Mouse (Mus musculus): Measurements from ENCODE around the gene Ide.

Gene Ide

DNA sequence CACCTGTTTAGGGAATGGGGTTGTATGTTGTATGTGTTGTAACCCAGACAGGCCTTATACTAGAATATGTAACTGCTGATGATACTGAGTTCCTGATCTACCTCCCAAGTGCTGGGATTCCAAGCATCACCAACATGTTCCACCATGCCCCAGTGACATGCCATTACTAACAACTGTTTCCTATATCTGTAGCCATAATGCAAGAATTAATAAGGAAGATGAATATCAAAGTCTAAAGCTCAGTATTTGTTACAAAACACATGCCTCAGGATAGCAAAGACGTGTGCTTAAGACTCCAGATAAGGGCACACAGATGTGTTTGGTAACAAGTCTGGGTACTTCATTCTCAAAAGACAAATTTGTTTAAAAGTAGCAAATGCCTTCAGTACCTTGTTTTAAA is 2.3 kb downstream of the Ide start:
- ATAC-seq (ENCODE audit: low TSS enrichment) = no peak

DNA sequence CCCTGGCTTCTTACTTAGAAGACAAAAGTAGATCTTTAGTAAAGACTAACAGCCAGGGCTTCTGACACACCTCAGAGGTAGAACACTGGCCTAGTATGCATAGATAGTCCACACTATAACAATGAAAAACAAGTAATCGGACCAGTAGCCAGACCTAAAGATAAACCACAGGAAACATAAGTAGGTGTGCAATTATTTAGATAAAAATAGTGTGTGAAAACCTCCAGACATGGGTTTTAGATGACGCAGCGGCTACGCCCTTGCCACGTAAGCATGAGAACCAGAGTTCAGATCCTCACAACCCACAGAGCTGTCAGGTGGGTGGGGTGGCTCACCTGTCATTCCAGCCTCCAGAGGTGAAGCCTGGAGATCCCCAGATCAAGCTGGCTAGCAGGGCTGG is 4.3 kb downstream of the Ide start:
- ATAC-seq (ENCODE audit: low TSS enrichment) = no peak

DNA sequence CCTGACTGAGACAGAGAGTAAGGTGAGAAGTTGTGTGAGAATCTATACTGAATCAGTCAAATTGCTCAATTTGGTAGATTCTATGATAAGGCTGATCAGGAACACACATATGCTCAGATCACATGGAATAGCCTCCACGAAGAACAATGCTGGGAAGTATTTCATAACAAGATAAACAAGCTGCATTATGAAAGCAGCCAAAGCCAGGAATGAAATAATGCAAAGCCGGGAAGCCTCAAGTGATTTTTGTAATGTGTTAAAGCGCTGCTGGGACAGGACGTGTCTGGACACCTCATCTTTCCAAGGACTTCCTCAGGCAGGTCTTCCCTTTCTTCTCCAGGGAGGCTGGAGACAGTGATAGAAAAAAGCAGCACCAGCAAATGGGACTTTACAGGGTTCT is 4.9 kb downstream of the Ide start:
- ATAC-seq (ENCODE audit: low TSS enrichment) = no peak

DNA sequence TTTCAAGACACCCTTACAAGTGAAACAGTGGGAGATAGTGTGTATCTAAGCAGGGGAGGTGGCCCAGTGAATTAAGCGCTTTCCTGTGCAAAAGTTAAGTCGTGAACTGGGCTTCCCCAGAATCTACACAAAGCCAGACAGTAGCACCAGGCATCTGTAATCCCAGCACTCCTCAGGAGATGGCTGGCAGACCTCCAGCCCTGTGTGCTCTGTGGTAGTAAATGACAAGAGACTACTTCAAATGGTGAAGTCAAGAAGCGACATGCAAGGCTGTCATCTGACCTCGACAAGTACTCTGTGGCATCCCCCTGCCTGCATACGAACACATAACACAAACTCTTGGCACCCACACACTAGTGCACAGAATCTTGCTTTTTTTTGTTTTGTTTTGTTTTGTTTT is 10.4 kb downstream of the Ide start:
- no peak for ATAC-seq (ENCODE audit: low TSS enrichment)

DNA sequence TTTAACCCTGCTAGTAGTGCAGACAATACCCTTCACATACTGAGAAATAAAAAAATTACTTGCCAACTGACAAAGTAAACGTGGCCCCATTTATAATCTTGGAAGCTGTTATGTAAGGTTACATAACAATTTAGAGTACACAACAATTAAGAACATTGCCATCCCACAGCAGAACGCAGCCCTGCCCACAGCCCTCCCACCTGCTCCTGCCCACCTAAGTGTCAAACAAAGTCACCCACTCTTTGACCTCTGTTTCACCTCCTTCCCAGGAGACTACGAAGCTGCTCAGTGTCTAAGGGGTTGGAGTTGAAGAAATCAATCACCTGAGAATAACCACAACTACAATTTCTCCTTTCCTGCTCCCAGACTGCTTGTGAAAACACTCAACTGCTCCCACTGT is 14.1 kb downstream of the Ide start:
- no peak for ATAC-seq (ENCODE audit: low TSS enrichment)

DNA sequence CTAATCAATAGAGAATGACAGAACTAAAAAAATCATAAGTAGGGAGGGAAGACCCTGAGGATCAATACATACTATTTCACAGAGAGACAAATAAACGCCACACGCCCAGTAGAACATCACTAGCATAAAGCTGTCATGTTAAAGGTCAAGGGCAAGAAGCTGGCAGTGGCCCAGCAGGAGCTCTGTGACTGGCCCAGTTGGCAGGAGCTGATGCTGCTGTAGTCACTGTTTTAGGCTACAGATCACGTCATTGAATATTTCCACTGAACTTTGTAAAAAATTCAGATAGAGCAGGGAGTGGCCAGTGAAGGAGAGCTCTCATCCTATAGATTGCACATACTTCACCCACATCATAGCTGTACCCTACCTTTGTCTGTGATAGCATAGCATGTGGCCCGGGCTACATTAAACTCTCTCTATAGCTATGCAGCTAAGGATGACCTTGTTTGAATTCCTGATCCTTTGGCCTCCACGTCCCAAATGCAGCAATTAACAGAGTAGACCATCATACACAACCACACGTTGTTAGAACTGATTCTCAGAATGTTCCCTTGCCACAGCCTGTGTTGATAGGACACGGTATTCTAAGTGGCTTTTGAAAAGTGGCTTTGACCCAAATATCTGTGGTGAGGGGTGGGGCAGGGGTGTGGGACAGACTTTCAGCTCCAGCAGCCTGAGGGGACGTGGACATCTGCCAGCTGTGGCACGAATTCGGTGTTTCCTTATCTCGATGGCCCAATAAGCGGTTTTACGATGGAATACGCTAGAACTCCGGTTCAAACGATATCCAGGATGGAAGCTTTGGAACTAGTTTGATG is 16.6 kb downstream of the Ide start:
- ATAC-seq (ENCODE audit: low TSS enrichment) = no peak

DNA sequence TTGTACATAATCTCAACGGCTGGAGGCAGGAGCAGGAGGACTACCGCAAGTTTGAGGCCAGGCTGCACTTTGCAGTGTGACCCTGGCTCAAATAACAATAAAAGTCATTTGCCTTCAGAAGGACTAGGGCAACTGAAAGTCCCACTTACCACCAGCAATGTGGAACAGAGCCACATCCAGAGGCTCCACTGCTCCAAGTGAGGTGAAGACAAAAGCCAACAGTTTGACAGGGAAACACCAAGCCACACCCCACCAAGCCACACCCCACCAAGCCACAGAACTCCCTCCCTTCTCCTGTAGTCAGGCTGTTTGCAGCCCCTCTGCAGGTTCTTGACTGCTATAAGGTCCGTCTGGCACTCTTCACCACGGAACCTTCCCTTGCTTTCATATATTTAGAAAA is 20.3 kb downstream of the Ide start:
- ATAC-seq (ENCODE audit: low TSS enrichment) = no peak

DNA sequence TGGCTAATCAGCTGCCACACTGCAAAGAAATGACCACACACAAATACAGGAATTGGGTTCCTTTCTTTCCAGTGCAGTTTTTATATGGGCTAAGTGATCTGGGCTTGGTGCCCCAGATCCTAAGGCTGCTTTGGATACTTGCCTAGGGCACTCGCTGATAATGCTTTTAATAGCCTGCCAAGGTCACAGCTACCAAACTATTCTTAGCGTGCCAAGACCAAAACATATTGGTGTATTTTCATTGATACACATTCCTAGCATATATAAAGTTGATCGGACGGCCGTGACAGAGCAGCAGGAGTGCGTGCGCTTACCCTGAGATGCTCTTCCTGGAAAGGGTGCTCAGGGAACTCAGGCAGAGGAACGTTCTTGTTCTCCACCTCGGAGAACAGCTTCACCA is 22.6 kb downstream of the Ide start:
- no peak for ATAC-seq (ENCODE audit: low TSS enrichment)

DNA sequence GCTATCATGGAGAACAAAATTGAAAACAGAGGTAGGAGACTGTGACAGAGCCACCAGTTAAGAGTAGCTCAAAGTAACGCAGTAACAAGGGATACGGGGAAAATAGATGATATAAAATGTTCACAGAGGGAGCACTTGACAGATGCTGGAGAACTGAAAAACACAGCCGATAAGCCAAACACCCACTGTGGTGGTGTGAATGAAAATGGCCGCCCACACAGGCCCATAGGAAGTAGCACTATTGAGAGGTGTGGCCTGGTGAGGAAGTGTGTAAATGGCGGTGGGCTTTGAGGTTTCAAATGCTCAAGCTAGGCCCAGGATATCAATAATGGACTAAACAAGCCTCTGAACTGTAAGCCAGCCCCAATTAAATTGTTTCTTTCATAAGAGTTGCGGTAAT is 26.2 kb downstream of the Ide start:
- peak; percentile 48 for ATAC-seq (ENCODE audit: low TSS enrichment)

DNA sequence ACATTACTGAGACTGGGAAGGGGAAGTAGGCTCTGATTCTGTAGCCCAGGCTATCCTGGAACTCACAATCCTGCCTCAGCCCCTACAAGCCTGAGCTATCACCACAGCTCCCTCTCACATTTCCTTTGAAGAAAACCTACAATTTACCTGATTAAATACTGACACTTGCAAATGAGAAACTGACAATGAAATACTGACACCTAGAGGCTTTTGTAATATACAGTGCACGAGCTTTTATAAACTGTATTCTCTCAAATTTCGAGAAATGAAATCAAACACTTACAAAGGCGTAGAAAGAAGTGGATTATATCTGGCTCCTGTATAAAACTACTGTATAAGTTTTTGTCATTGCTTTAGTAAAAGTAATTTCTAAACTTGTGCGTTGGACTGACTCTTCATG is 27.5 kb downstream of the Ide start:
- ATAC-seq (ENCODE audit: low TSS enrichment) = 0 out of 2 replicates have a peak, but pooled peaks have one; percentile 17

DNA sequence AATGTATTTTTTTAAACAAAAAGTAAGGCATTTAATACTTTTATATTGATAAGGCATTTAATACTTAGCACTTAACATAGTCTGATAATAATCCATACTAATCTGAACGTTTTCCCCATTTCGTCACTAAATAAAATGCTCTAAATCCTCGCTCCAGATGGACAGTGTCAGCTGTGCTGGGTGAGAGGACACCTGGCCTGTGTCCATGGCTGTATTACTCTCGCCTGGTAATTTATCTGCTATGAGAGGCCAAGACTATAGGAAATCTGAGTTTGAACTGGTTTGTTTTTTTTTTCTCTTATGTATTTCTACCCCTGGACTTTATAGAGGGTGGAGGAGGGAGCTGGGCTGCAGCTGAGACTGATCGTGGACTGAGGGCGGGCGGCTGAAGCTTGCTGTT is 28.7 kb downstream of the Ide start:
- ATAC-seq (ENCODE audit: low TSS enrichment) = no peak

DNA sequence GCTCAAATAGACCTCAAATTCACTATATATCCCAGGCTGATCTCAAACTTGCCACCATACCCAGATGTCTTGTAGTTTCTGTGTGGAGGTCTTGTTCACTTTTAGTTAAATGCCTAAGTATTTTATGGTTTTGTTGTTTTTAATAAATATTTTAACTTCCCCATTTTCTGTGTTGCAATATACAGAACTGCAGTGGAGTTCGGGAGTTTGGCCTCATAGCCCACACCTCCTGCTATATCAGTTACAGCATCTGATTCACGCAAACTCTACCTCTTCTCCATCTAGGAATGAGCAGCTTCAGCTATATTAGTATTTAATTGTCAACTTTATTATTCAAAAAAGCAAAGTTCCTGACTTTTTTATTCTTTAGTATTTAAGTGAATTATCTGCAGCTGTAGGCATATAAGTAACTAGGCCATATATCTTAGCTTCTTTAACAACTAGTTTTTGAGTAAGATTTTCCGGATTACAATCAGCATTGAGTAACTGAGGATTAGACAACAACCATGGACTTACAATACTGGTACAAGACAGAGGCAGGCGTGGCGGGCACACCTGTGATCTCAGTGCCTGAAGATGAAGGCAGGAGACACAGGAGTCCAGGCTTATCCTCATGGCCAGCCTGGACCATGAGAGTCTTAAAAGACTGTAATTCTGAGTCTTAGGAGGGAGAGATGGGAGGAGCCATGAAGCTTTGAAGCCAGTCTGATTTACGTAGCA is 29.7 kb downstream of the Ide start:
- ATAC-seq (ENCODE audit: low TSS enrichment) = no peak

DNA sequence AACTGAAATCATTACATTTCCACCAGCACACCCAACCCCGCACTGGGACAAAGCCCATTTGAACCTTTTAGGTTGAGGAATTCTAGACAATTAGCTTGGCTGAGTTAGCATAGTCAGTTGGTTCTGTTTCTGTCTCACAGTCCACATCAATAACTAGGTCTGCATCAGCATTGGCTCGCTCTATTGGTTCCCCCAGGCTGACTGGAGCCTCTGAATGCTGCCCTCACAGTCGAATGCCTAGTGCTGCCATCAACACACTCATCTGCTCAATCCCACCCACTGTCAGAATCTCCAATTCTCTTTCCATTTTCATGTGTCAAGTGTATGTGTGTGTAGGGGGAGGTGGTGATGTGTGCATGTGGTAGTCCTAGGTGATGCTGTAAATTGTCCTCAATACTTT is 31.5 kb downstream of the Ide start:
- ATAC-seq (ENCODE audit: low TSS enrichment) = no peak

DNA sequence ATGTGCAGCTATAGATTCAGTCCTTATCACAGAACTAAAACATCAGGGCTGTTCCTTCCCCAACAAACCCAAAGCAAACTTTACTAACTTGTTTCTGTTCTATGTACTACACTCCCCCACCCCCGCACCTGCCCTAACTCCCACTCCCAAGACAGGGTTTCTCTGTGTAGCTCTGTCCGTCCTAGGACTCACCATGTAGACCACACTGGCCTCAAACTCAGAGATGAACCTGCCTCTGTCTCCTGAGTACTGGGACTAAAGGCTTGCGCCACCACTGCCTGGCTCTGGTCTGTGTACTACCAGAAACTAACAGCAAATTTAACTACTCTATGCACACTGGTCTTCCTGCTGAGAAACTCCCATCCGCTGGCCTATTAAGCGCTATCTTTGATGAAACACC is 32.8 kb downstream of the Ide start:
- ATAC-seq (ENCODE audit: low TSS enrichment) = no peak

DNA sequence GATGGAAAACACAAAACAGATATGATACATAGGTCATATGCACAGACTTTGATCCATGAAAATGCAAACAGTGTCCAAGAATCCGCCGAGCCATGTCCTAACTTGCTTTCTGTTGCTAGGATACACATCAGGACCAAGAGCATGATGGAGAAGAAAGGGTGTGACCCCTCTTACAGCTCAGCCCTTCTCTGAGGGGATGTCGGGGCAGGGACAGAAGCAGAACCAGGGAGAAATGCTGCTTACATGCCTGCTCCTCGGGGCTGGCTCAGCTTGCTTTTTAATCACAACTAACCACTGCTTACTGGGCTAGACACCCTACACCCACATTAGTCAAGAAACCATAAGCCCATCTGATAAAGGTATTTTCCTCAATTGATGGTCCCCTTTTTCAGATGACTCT is 33.6 kb downstream of the Ide start:
- no peak for ATAC-seq (ENCODE audit: low TSS enrichment)

DNA sequence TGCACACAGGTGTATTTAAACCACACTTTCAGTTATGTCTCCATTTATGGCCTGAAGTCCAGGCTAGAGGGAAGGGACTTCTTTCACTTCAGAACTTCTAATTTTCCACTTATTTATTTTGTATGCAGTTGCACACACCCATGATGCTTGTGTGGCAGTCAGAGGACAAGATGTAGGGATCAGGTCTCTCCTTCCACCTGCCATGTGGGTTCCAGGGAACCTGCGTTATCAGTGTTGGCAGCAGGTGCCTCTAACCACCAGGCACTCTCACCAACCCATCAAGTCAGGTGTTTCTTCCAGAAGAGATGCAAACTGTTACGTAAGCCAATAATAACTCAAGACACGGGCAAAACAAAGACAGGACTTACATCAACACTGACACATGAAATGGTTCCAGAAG is 35.9 kb downstream of the Ide start:
- no peak for ATAC-seq (ENCODE audit: low TSS enrichment)

DNA sequence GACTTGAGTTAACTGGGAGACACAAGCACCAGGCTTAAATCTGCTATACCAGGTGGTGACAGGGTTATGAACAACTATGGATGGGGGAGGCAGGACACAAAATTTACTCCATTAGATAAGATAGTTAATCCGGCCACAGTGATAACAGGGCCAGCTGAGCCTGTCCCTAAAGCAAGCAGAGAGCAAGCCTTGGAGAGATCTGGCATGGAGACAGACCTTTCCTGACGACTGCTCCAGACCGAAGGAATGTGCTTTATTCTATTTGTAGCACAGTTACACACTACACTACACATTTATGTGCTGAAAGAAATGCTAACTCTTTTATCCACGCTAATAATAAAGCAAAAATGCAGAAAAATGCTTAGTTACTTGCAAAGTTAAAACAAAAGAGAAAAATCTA is 46.0 kb downstream of the Ide start:
- ATAC-seq (ENCODE audit: low TSS enrichment) = no peak

DNA sequence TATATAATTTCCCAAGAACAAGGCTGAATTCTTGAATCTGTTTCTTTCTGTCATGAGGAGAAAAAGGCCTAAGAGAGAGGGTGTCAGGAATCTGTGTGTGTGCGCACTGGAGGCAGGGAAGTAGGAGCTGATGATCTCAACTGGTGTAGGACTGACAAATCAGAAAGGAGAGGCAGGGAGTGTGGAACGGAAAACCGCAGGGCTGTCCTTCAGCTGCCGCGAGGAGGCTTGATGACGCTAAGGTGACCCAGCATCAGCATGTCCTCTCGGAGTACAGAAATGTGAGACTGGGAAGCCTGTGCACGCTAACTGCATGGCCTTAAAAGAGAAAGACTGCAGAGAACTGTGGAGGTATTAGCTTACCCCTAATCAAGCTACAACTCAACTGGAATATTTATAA is 46.7 kb downstream of the Ide start:
- peak; percentile 41; the same call in 1 of the 2 replicates for ATAC-seq (ENCODE audit: low TSS enrichment)

DNA sequence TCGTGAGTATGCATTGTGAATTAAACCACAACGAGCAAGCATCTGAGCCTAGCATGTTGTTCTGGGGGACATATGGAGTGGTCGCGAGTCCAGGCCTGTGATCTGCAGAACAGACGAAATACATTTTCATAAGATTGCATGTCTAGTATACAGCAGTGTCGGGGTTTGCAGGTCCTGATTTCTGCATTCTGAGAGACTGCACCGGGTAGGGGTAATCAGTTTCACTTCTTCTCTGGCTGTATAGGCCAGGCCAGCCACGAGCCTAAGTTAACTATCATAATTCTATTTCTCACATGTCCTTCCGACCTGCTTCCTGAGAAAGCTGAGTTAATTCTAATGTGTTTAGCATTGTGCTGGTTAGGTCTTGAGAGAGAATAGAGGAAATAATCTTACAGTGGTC is 52.9 kb downstream of the Ide start:
- no peak for ATAC-seq (ENCODE audit: low TSS enrichment)

DNA sequence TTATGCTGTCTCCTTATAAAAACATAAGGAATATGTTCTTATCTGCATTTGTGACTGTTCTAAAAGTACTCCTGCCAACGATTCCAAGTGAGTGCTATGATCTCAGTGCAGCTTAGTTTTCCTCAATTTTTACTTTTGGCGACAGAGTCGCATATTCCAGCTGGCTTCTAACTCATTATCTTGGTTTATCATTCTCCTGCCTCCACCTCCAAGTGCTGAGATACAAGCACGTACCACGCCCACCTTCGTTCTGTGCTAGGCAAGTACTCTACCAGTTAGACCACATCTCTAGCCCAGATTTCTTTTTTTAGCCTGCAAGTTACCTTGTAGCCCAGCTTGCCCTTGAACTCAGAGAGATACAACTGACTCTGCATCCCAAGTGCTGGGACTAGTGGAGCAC is 54.5 kb downstream of the Ide start:
- peak; percentile 75 for ATAC-seq (ENCODE audit: low TSS enrichment)

DNA sequence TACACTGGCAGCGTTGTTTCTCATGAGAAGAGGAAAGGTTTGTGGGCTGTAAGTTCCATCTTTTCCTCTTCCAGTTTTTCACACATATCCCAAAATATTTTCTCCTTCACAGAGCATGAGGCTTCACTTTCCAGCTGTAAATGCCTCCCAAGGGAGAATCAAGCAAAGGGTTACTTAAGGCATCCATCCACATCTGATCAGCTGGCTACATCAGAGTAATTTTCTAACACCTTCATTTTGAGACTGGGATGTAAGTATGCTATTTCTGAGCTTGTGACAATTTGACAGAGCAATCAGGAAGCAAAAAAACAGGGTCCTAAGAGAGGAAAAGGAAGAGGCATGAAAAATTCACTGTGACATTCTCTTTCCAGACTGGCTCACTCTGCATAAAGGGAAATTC is 55.9 kb downstream of the Ide start:
- ATAC-seq (ENCODE audit: low TSS enrichment) = peak; percentile 56

DNA sequence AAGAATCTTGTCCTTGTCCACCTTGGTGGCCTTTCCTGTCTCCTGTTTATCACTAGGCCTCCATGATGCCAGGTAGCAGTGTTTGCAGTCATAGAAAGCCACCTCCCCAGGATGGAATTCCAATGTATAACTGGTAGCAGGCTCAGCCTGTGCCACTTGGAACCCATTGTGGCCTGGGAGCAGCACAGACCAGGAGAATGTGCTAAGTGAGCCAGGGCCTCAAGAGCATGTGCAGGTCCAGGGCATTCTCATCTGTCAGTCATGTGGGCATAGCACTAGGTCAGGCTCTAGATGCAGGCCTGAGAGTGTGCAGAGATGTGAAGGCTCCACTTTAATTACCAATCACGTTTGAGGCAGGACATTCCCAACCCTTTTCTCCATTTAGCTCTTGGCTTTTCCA is 58.5 kb downstream of the Ide start:
- no peak for ATAC-seq (ENCODE audit: low TSS enrichment)

DNA sequence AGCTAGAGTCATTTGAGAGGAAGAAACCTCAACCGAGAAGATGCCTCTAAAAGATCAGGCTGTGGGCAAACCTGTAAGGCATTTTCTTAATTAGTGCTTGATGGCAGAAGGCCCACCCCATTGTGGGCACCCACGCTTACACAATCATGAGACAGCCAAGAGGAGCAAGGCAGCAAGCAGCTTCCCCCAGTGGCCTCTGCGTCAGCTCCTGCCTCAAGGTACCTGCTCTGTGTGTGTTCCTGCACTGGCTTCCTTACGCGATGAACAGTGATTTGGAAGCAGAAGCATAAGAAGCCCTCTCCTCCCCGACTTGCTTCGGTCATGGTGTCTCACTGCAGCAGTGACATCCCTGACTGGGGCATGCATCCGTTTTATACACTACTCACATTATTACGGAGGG is 62.1 kb downstream of the Ide start:
- ATAC-seq (ENCODE audit: low TSS enrichment) = peak; percentile 67

DNA sequence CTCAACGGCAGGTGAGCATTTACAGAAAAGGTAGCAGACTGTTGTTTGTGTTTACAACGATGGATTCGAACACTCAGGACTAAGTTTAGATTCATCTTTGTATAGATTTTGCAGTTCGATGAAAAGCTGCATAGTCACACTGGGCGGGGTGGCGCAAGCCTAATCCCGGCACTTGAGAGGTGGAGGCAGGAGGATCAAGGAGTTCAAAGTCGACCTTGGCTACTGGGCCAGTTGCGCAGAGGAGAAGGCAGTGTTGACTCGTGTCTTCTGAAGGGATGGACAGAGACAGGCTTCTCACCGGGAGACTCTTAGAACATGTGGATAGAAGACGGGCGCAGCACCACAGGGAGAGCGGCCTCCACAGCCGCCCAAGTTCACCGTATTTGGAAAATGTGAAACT is 68.5 kb downstream of the Ide start:
- no peak for ATAC-seq (ENCODE audit: low TSS enrichment)

Data from frontal cortex, adult (tissue).